Mouse (Mus musculus) midbrain, embryonic 14.5 days (tissue): ENCODE results near the gene Hnrnpl. TPM values are rescaled to one million over a fixed set of nuclear protein-coding genes. Genes with fewer than 3 reads are reported as not detected.
A peak's percentile ranks its signal among the peaks of the same experiment; 100 is the strongest.

Experiments
- ATAC-seq: fragments of 200-750 bp; cut with Nextera tagmentation; 2 replicates; pipeline ENCODE4 v1.8.0; 2017; ENCODE audit warnings: moderate number of reproducible peaks, moderate library complexity; ENCODE audit not compliant: low FRiP score, low TSS enrichment
- DNase-seq: peaks from one replicate; pipeline ENCODE4 v3.0.0-alpha.2; 2015
- H3K27ac ChIP-seq: fragments of 300-500 bp; sonication (generic); replicated peaks from 2 replicates; pipeline ENCODE4 v1.5.1; 2014; ENCODE audit warnings: mild to moderate bottlenecking, low read depth, low read length, moderate library complexity
- H3K27me3 ChIP-seq: fragments of 300-500 bp; sonication (generic); 2 replicates; pipeline ENCODE4 v1.6.1; 2014; ENCODE audit warnings: low read length, control low read depth, mixed read lengths; ENCODE audit not compliant: control insufficient read depth, insufficient read depth
- H3K36me3 ChIP-seq: fragments of 300-500 bp; sonication (generic); 2 replicates; pipeline ENCODE4 v1.6.1; 2014; ENCODE audit warnings: low read length, control low read depth; ENCODE audit not compliant: control insufficient read depth, insufficient read depth
- H3K4me1 ChIP-seq: fragments of 300-500 bp; sonication (generic); 2 replicates; pipeline ENCODE4 v1.6.1; 2014; ENCODE audit warnings: mild to moderate bottlenecking, antibody characterized with exemption, low read length, control low read depth; ENCODE audit not compliant: control insufficient read depth, insufficient read depth
- H3K4me2 ChIP-seq: fragments of 300-500 bp; sonication (generic); 2 replicates; pipeline ENCODE4 v1.6.1; 2014; ENCODE audit warnings: mild to moderate bottlenecking, low read length, moderate library complexity
- H3K4me3 ChIP-seq: fragments of 300-500 bp; sonication (generic); replicated peaks from 2 replicates; pipeline ENCODE4 v1.5.1; 2014; ENCODE audit warnings: low read depth, low read length
- H3K9ac ChIP-seq: fragments of 300-500 bp; sonication (generic); replicated peaks from 2 replicates; pipeline ENCODE4 v1.6.1; 2014; ENCODE audit warnings: mild to moderate bottlenecking, low read length, moderate library complexity
- H3K9me3 ChIP-seq: fragments of 300-500 bp; sonication (generic); 2 replicates; pipeline ENCODE4 v1.6.1; 2016; ENCODE audit warnings: low read length, control low read depth, mixed read lengths; ENCODE audit not compliant: control insufficient read depth
- WGBS: fragments of 180-500 bp; shearing (Covaris S2); extraction: QIAGEN DNeasy Blood & Tissue Kit; methylation state at CpG from one replicate; pipeline ENCODE4 v1.1.7; 2014; 5-methylcytosine and 5-hydroxymethylcytosine counted together
- polyA plus RNA-seq: library from polyadenylated mRNA; unstranded; fragments of >200 nt; fragmentation: Nextera tagmentation; extraction: Ambion mirVana; gene quantifications from 2 replicates; pipeline ENCODE4 v1.2.1, GENCODE M21; 2014

Hnrnpl gene
- polyA plus RNA-seq, 1 experiment from 2014 or later = 170 TPM

DNA sequence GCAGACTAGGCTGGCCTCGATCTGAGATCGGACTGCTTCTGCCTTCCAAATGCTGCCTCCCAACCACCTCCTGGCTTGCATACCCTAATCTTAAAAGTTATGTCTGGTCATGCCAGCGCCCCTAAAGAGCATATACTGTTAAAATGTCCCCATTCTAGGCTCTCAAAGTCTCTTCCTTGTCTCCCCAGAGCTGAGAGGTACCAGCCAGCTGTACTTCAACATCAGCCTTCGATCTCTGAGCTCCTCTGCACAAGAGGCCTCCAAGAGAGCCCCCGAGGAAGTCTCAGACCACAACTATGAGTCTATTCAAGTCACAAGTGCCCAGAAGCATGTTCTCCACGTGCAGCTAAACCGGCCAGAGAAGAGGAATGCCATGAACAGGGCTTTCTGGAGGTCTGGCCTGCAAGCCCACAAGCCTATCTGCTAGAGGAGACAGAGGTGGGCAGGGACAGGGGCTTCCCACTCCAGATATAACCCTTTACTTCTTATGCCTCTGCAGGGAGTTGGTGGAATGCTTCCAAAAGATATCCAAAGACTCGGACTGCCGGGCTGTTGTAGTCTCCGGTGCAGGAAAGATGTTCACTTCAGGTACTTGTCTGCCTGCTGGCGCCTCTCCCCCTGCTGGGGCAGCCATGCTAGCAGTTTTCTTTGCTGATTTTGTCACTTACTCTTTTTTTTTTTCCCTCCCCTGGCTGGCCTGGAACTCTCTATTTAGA is 17.5 kb downstream of the Hnrnpl start:
- Histone ChIP-seq H3K9ac (peak overlapping the region; percentile 41), H3K4me2 (peak overlapping the region; percentile 65), H3K27ac (peak overlapping the region; percentile 74; the same call in 1 of the 2 replicates), H3K36me3 (peaks cover 33% of the 10 kb centered on the region), H3K4me3 (peak overlapping the region; percentile 45), H3K9me3 (no peaks in the 10 kb centered on the region), H3K27me3 (no peaks in the 10 kb centered on the region), H3K4me1 (peaks cover 11% of the 10 kb centered on the region)
- ATAC-seq (no peak), DNase-seq (no peak)
- 64% methylated on average over 11 of the region's 11 CpGs for WGBS

DNA sequence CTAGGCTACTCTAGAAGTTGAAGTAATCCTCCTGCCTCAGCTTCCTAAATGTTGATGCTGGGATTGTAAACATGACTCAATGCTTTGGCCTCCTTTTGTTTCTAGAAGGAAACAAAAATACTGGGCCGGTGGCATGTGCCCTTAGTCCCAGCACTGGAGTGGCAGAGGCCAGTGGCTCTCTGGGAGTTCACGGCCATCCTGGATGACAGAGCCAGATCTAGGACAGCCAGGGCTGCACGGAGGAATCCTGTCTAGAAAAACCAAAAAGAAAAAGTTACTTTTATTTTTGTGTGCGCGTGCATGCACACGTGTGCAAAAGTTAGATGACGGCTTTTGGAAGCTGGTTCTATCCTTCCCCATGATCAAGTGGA is 18.0 kb downstream of the Hnrnpl start:
- Histone ChIP-seq H3K36me3 (peaks cover 30% of the 10 kb centered on the region), H3K4me1 (peaks cover 11% of the 10 kb centered on the region), H3K27ac (no peak overlapping the region), H3K9me3 (no peaks in the 10 kb centered on the region), H3K4me3 (no peak overlapping the region), H3K9ac (no peak overlapping the region), H3K27me3 (no peaks in the 10 kb centered on the region), H3K4me2 (no peak overlapping the region)
- ATAC-seq = no peak
- 95% methylated on average over 7 of the region's 7 CpGs for WGBS
- DNase-seq = no peak

DNA sequence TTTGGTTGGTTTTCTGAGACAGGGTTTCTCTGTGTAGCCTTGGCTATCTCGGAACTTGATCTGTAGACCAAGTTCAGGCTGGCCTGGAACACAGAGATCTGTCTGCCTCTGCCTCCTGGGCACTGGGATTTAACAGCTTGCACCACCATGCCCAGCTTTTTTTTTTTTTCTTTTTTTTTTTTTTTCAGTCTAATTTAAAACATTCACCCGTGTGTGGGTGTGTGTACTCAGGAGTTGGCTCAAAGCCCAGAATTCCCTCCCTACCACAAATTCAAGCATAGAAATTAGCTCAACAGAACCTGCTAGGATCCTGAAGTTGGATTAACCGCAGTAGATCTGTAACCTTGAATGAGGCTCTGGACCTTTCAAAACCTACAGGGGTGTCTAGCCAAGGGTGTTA is 19.0 kb downstream of the Hnrnpl start:
- Histone ChIP-seq H3K4me2 (no peak overlapping the region), H3K27ac (no peak overlapping the region), H3K27me3 (no peaks in the 10 kb centered on the region), H3K4me1 (peaks cover 11% of the 10 kb centered on the region), H3K4me3 (no peak overlapping the region), H3K9ac (no peak overlapping the region), H3K9me3 (no peaks in the 10 kb centered on the region), H3K36me3 (peaks cover 27% of the 10 kb centered on the region)
- 61% methylated on average over 3 of the region's 3 CpGs for WGBS
- no peak for ATAC-seq
- peak; percentile 56 for DNase-seq

DNA sequence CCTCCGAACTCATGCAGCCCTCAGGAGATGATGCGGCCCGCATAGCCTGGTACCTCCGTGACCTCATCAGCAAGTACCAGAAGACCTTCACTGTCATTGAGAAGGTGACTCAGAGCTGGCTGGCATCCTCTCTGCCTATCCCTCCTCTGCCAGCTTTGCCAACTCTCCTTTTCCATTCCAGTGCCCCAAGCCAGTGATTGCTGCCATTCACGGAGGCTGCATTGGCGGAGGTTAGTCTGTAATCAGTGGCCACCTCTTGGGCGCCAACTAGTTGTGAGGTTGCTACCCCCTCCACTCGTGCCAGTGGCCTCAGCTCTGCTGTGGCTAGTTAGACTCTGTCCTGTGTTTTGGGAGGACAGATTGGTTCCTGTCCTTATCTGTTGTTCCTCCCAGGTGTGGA is 21.5 kb downstream of the Hnrnpl start:
- H3K27ac ChIP-seq = no peak overlapping the region
- no peak overlapping the region for H3K9ac ChIP-seq
- peaks cover 17% of the 10 kb centered on the region for H3K36me3 ChIP-seq
- no peaks in the 10 kb centered on the region for H3K27me3 ChIP-seq
- H3K4me1 ChIP-seq = peaks cover 7% of the 10 kb centered on the region
- ATAC-seq (no peak), DNase-seq (no peak)
- H3K4me3 ChIP-seq = no peak overlapping the region
- H3K4me2 ChIP-seq = no peak overlapping the region
- 96% methylated on average over 8 of the region's 8 CpGs for WGBS
- H3K9me3 ChIP-seq = no peaks in the 10 kb centered on the region

DNA sequence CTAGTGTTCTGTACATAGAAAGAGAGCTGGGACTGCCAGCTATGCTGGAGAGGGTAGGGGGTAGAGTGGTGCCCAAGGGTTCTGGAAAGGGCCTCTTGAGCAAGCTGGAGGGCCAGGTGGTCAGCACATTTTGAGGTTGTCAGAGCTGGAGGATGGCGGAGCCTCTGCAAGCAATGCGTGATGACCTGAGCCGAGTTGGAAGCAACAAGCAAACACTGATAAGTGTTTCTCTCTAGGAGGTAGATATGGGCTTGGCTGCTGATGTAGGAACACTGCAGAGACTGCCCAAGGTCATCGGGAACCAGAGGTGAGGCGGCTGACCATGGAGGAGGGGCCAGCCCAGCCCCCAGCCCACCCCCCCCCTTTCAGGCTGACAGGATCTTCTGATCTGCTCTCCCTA is 22.6 kb downstream of the Hnrnpl start:
- H3K36me3 ChIP-seq = peaks cover 17% of the 10 kb centered on the region
- H3K4me1 ChIP-seq = 0 out of 2 replicates have a peak, but pooled peaks cover under 1% of the 10 kb centered on the region
- DNase-seq = no peak
- H3K27me3 ChIP-seq = no peaks in the 10 kb centered on the region
- no peak overlapping the region for H3K4me2 ChIP-seq
- no peak for ATAC-seq
- 92% methylated on average over 5 of the region's 5 CpGs for WGBS
- H3K9me3 ChIP-seq = no peaks in the 10 kb centered on the region
- no peak overlapping the region for H3K4me3 ChIP-seq
- no peak overlapping the region for H3K9ac ChIP-seq
- H3K27ac ChIP-seq = no peak overlapping the region

DNA sequence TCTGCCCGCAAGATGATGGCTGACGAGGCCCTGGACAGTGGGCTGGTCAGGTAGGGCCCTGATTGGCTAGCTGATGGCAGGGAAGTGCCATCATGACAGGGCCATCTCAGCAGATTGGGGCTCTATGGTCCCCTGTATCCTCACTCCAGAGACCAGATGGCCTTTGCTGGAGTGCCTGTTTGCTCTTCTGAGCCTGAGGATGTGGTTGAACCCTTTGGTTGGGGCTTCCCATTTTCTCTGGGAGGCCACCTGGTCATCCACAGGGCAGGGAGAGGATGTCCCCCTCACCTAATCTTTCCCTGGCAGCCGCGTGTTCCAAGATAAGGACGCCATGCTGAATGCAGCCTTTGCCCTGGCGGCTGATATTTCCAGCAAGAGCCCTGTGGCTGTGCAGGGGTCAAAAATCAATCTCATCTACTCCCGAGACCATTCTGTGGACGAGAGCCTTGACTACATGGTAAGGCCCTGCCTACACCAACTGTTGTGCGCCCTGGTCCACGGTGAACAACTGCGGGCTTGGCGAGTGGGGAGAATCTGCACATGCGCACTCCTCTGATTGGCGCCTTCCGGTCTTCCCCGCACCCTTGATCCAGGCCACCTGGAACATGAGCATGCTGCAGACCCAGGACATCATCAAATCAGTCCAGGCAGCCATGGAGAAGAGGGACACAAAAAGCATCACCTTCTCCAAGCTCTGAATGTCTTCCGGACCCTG is 23.2 kb downstream of the Hnrnpl start:
- no peak for DNase-seq
- ATAC-seq = no peak
- H3K4me2 ChIP-seq = no peak overlapping the region
- H3K9me3 ChIP-seq = no peaks in the 10 kb centered on the region
- H3K4me1 ChIP-seq = no peaks in the 10 kb centered on the region
- WGBS = 92% methylated on average over 17 of the region's 17 CpGs
- H3K27me3 ChIP-seq = no peaks in the 10 kb centered on the region
- H3K36me3 ChIP-seq = peaks cover 17% of the 10 kb centered on the region
- H3K9ac ChIP-seq = no peak overlapping the region
- no peak overlapping the region for H3K27ac ChIP-seq
- no peak overlapping the region for H3K4me3 ChIP-seq

DNA sequence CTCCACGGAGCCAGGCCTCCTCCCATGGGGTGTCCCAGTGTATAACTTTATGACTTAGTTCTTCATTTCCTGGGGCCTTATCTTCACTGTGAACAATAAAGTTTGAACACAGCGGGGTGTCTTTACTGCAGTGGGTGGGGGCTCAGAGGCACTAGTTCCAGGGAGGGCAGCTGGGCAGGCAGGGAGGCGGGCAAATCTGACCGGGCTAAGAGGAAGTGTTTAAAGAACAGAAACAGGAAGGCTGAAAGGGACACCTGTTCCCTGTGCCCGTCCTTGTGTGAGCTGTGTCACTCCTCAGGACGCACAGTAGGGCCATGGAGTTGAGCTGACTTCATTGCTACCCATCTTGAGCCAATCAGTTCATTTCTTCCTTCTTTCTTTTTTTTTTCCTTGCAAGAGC is 23.8 kb downstream of the Hnrnpl start:
- H3K27ac ChIP-seq = no peak overlapping the region
- WGBS = 77% methylated on average over 6 of the region's 6 CpGs
- H3K4me3 ChIP-seq = no peak overlapping the region
- no peaks in the 10 kb centered on the region for H3K27me3 ChIP-seq
- ATAC-seq (no peak), DNase-seq (no peak)
- H3K9ac ChIP-seq = no peak overlapping the region
- no peaks in the 10 kb centered on the region for H3K4me1 ChIP-seq
- no peaks in the 10 kb centered on the region for H3K9me3 ChIP-seq
- no peak overlapping the region for H3K4me2 ChIP-seq
- H3K36me3 ChIP-seq = peaks cover 17% of the 10 kb centered on the region

DNA sequence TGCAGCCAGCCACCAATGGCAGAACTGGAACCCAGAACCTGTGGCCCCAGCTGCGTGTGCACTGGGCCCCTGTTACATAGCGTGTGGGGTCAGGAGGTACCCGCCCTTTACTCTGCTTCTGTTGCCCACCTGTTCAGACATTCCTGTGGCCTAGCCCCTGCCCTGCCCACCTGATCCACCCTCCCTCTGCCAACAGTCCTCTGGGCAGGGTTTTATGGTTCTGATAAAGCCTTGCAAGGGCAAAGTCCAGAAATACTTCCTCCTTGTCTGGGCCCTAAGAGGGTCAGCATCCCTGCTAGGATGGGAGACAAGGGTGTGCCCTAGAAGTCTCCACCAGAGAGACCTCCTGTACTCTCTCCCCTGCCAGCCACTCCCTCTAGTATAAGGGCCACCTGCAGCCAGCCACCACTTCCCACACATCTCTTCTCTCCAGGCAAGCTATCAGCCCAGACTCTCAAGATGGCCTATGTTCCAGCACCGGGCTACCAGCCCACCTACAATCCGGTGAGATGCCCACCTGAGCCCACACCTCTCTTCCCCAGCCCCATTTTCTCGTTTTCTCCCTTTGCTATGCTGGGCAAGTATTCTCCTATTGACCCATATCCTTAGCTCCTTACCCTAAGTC is 25.5 kb downstream of the Hnrnpl start, which contains the start of gene Lgals4:
TSS of gene Lgals4 (plus strand) at position 132 of the 625 bp plus-strand sequence.
- Histone ChIP-seq H3K4me3 (no peak within 1 kb of the TSS), H3K4me2 (no peak within 1 kb of the TSS), H3K27ac (no peak within 1 kb of the TSS), H3K27me3 (no peaks in the 10 kb centered on the region), H3K36me3 (peaks cover 17% of the 10 kb centered on the region), H3K9ac (no peak within 1 kb of the TSS), H3K9me3 (no peaks in the 10 kb centered on the region), H3K4me1 (no peaks in the 10 kb centered on the region)
- no peak for ATAC-seq
- WGBS = 83% methylated on average over 6 of the region's 6 CpGs
- no peak for DNase-seq
